Mouse (Mus musculus) midbrain, embryonic 10.5 days (tissue): Measurements from ENCODE around the gene Lpcat3. TPM values are rescaled to one million over a fixed set of nuclear protein-coding genes. Genes with fewer than 3 reads are reported as not detected.
"Not testable (repeated sequence)": the region's sequence is repeated elsewhere in the genome, so short reads cannot be mapped to it uniquely, and the experiment has no call there.

Source experiments
- DNase-seq: peaks from one replicate; pipeline ENCODE4 v3.0.0-alpha.2; 2017; ENCODE audit warnings: low spot score
- H3K27ac ChIP-seq: fragments of 300-500 bp; sonication (generic); replicated peaks from 2 replicates; pipeline ENCODE4 v1.5.1; 2016; ENCODE audit warnings: mild to moderate bottlenecking
- H3K27me3 ChIP-seq: fragments of 300-500 bp; sonication (generic); 2 replicates; pipeline ENCODE4 v1.6.1; 2016; ENCODE audit warnings: low read depth, mild to moderate bottlenecking; ENCODE audit not compliant: poor library complexity, severe bottlenecking
- H3K36me3 ChIP-seq: fragments of 300-500 bp; sonication (generic); 2 replicates; pipeline ENCODE4 v1.6.1; 2016; ENCODE audit warnings: mild to moderate bottlenecking, moderate library complexity
- H3K4me1 ChIP-seq: fragments of 300-500 bp; sonication (generic); 2 replicates; pipeline ENCODE4 v1.6.1; 2016
- H3K4me3 ChIP-seq: fragments of 300-500 bp; sonication (generic); 2 replicates; pipeline ENCODE4 v1.5.1; 2016; ENCODE audit warnings: mild to moderate bottlenecking, moderate library complexity
- H3K9me3 ChIP-seq: fragments of 300-500 bp; sonication (generic); replicated peaks from 2 replicates; pipeline ENCODE4 v1.6.1; 2016; ENCODE audit warnings: mild to moderate bottlenecking
- WGBS: fragments of 180-500 bp; shearing (Covaris S2); methylation state at CpG from one replicate; pipeline ENCODE4 v1.1.7; 2016; 5-methylcytosine and 5-hydroxymethylcytosine counted together
- polyA plus RNA-seq: library from polyadenylated mRNA; unstranded; fragments of >200 nt; fragmentation: Nextera tagmentation; extraction: Ambion mirVana; gene quantifications from 2 replicates; pipeline ENCODE4 v1.2.1, GENCODE M21; 2016

Gene Lpcat3
- polyA plus RNA-seq: 35.8 and 38.7 TPM in 2 replicates

DNA sequence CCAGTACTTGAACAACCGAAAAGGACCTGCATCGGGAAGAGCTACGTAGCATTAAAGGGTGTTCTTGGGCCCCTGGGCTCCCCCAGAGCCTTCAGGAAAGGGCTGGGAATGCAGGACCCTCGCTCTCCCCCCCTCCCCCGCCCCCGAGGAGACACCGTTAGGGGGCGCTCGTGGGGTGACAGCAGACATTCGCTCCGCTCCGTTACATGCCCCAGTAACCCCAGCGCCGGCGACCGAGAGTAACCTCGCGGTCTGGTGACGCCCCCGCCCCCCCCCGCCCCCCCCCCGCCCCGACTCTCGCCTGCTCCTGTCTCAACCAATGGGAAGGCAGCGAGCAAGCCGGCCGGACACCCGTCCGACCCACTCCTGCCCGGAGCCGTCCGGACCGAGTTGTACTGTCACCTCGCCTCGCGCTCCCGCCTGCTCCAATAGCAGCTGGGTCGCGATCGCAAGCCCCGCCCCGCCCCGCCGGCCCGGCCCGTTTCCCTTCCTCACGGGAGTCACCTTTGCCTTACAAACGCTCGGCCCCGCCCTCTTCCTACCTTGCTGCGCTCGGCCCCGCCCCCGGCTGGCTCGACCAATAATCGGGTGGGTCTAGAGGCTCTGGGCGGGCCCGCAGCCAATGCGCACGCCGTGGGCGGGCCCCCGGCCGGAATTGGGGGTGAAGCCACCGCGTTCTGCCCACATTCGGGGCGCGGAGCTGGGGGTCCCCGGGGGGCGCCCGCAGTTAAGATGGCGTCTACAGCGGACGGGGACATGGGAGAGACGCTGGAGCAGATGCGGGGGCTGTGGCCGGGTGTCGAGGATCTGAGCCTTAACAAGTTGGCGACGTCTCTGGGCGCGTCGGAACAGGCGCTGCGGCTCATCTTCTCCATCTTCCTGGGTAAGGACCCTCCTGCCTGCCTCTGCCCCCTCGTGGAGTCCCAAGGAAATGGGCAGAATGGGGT is at the start of gene Lpcat3:
Gene Lpcat3, plus strand, starts transcription at position 551 of the 947 bp plus-strand sequence.
- under 1% methylated on average over 82 of the region's 87 CpGs for WGBS
- Histone ChIP-seq H3K27me3 (no peaks in the 10 kb centered on the region), H3K4me1 (peaks cover 12% of the 10 kb centered on the region), H3K9me3 (no peaks in the 10 kb centered on the region), H3K4me3 (peak within 1 kb of the TSS; percentile 77), H3K27ac (peak within 1 kb of the TSS; percentile 88), H3K36me3 (no peaks in the 10 kb centered on the region)
- peak; percentile 99 for DNase-seq

DNA sequence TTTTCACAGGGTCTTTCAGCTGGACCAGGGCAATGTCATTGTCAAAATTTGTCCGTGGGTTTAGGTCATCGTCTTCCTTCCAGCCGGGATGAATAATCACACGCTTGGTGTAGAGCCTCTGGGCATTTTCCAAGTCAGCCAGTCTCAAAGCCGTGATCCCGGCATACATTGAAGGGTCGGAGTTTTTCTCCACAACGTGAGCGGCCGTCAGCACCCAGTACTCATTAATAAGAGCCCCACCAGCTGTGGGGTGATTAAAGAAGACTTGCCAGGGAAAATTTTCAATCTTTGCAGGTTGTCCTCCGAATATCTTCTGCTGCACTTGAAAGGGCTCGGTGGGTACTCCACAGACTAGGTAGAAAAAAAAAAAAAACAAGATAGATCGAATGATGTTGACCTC is 37.2 kb upstream of the Lpcat3 start:
- Histone ChIP-seq H3K9me3 (peaks cover 3% of the 10 kb centered on the region; the same call in 1 of the 2 replicates), H3K4me1 (no peaks in the 10 kb centered on the region), H3K36me3 (no peaks in the 10 kb centered on the region), H3K4me3 (no peak overlapping the region), H3K27ac (no peak overlapping the region), H3K27me3 (no peaks in the 10 kb centered on the region)
- DNase-seq: no peak
- 89% methylated on average over 13 of the region's 13 CpGs for WGBS

DNA sequence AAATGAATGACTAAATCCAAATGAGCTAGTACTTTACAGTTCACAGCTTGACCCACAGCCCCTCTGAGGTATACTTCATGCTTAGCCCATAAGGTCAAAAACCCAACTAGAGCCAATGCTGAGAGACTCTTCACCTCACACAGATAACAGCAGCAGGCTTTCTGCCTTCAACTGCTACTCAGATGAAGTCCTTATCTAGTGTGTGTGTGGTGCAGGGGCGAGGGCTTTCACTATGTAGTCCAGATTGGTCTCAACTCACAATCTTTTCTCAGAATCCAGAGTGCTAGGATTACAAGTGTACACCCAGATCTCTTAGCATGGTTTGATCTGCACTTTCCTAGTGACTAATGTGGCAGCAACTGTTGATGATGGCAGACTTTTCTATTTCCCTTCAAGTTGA is 36.6 kb upstream of the Lpcat3 start:
- H3K4me3 ChIP-seq, H3K4me1 ChIP-seq, H3K27ac ChIP-seq, DNase-seq, H3K9me3 ChIP-seq, H3K27me3 ChIP-seq, H3K36me3 ChIP-seq: not testable (repeated sequence)
- WGBS: 55% methylated on average over 1 of the region's 1 CpGs

DNA sequence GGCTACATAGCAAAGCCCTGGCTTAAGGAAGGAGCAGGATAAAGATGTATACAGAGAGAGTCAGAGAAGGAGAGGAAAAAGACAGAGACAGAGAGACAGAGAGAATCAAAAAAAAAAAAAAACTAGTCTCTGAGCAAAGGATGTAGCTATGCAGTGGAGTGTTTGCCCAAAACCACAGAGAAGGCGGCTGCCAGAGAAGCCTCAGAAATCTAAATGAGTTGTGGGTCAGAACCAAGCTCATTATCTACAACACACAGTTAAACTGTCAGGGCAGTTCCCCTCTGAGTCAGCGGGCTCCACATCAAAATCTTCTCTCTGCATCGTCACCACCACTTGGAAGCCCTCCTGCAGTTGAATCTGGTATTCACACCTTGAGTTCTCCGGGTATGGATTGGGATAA is 32.1 kb upstream of the Lpcat3 start:
- Histone ChIP-seq H3K9me3 (no peaks in the 10 kb centered on the region), H3K4me1 (no peaks in the 10 kb centered on the region), H3K27ac (no peak overlapping the region), H3K36me3 (no peaks in the 10 kb centered on the region), H3K4me3 (no peak overlapping the region), H3K27me3 (no peaks in the 10 kb centered on the region)
- WGBS: 76% methylated on average over 4 of the region's 4 CpGs
- DNase-seq: no peak

DNA sequence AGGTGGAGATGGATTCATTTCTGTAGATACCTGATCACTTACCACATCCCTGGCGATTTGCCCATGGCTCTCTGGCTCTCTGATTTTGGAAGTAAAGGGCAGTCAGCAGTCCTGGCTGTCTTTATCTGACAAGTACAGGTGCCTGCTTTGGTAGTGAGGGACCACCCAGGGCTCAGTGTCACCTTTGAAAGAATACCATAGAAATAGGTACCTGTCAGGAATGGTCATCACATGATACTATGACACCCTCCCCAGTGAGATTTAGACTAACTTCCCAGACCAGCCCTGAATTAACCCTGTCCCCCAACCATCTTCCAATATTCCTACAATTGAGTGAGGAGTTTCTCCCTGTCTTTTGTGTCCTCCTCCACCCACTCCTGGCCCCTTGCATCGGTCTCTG is 26.8 kb upstream of the Lpcat3 start, which contains the start of gene C1s2:
Gene C1s2, minus strand, starts transcription at position 101 of the 400 bp plus-strand sequence.
- H3K9me3 ChIP-seq, H3K4me1 ChIP-seq, H3K27ac ChIP-seq, H3K4me3 ChIP-seq, H3K36me3 ChIP-seq, DNase-seq, H3K27me3 ChIP-seq: not testable (repeated sequence)
- WGBS: 78% methylated on average over 2 of the region's 2 CpGs

DNA sequence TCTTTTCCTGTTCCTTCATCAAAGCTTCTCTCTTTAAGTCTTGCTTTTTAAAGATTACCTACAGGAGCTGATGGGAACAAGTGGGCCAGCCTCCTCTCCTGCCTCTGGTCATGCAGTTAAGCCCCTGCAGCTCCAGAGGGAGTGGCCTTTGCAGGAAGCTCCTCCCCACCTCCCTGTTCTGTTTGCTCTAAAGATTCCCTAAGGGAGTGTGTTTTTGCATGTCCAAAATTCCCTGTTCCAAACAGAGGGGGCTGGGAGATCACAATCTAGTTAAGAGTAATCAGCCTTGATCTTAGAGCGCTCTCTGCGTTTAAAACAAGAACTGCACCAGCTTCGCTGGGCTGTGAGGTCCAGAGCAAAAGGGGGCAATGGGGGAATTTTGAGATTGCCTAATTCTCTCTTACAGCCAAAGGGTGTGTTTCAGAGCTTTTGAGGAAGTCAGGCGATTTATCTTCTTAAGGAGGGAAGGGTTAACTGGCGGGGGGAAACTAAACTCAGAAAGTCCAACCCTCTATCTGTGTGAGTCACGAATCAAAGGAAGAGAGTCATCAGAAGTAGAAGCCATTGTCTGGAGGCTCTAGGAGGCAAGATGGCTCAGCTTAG is 25.9 kb upstream of the Lpcat3 start:
- WGBS: 50% methylated on average over 6 of the region's 6 CpGs
- not testable (repeated sequence) for H3K4me1 ChIP-seq, H3K27me3 ChIP-seq, H3K9me3 ChIP-seq, DNase-seq, H3K4me3 ChIP-seq, H3K27ac ChIP-seq, H3K36me3 ChIP-seq

DNA sequence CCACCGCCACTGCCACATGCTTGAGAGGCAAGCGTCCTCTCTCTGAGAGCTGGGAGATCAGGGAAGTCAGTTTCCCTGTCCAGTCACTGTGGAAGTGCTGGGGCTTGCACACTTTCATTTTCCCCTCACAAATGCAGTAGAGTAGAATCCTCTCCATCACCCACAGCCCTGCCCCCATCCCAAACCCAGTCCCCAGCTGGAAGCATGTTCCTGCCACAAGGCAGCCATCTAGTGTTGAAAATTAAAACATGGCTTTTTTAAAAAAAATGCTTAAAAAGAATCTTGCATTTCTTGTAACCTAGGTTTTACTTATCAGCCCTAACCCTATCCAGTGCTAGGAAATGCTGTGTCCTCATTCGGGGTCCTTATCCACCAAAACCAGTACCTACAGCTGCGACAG is 22.8 kb upstream of the Lpcat3 start:
- Histone ChIP-seq H3K4me3 (no peak overlapping the region), H3K27me3 (no peaks in the 10 kb centered on the region), H3K4me1 (no peaks in the 10 kb centered on the region), H3K27ac (no peak overlapping the region), H3K36me3 (no peaks in the 10 kb centered on the region), H3K9me3 (no peaks in the 10 kb centered on the region)
- DNase-seq: no peak
- WGBS: 86% methylated on average over 4 of the region's 4 CpGs

DNA sequence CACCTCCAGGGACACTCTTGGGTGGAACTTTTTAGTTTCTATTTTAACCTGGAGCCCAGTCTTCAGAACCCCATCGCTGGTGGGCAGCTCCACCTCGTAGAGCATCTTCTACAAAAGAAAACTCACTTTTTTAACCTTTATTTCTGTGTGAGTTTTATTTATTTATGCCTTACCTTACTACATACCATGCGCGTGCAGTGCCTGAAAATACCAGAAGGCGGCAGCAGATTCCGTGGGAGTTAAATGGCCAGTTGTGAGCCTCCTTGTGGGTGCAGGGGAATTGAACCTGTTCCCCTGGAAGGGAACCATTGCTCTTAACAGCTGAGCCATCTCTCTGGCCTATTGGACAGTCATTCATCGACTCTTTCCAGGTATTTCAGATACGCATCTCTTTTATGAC is 21.8 kb upstream of the Lpcat3 start:
- no peaks in the 10 kb centered on the region for H3K4me1 ChIP-seq
- H3K27me3 ChIP-seq: no peaks in the 10 kb centered on the region
- 38% methylated on average over 8 of the region's 8 CpGs for WGBS
- no peak overlapping the region for H3K4me3 ChIP-seq
- peak; percentile 48 for DNase-seq
- H3K36me3 ChIP-seq: no peaks in the 10 kb centered on the region
- no peaks in the 10 kb centered on the region for H3K9me3 ChIP-seq
- no peak overlapping the region for H3K27ac ChIP-seq

DNA sequence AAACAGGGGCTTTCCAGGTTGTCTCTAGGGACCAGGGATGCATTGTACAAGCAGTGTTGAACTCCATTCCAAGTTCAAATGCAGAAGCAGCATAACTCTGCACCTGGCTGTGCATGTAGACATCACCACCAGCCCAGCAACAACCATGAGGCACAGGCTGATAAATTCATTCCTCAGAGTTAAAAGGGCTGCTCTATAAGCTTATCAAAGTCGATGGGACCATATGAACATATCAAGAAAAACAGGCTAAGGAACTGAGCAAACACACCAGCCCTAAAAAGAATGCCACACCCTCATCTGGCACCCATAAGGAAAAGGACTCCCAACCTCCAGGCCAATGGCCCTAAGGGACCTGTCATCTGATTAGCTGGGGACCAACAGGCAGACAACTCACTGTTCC is 16.4 kb upstream of the Lpcat3 start:
- no peak overlapping the region for H3K4me3 ChIP-seq
- no peaks in the 10 kb centered on the region for H3K4me1 ChIP-seq
- WGBS: 67% methylated on average over 1 of the region's 1 CpGs
- no peaks in the 10 kb centered on the region for H3K36me3 ChIP-seq
- no peak overlapping the region for H3K27ac ChIP-seq
- no peak for DNase-seq
- H3K9me3 ChIP-seq: no peaks in the 10 kb centered on the region
- no peaks in the 10 kb centered on the region for H3K27me3 ChIP-seq

DNA sequence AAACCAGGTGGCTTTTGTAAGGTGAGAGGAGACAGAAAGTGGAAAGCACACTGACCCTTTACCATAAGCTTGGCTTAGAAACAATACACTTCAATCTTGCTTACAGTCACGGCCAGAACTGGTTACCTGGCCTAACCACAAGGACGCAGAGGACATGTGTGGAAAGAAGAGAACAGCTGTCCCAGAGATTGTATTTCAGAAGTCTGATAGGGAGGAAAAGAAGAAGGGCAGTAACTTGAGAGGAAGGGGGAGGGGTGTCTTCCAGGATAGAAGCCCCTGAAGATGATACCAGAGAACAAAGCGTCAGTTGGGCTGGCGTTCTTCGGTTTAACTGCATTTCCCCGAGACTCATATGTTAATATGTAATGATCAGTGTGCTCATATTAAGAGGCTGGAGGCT is 6.9 kb upstream of the Lpcat3 start:
- Histone ChIP-seq H3K4me3 (no peak overlapping the region), H3K4me1 (no peaks in the 10 kb centered on the region), H3K36me3 (no peaks in the 10 kb centered on the region), H3K9me3 (peaks cover 10% of the 10 kb centered on the region; the same call in 1 of the 2 replicates), H3K27me3 (no peaks in the 10 kb centered on the region), H3K27ac (no peak overlapping the region)
- 79% methylated on average over 6 of the region's 6 CpGs for WGBS
- no peak for DNase-seq

DNA sequence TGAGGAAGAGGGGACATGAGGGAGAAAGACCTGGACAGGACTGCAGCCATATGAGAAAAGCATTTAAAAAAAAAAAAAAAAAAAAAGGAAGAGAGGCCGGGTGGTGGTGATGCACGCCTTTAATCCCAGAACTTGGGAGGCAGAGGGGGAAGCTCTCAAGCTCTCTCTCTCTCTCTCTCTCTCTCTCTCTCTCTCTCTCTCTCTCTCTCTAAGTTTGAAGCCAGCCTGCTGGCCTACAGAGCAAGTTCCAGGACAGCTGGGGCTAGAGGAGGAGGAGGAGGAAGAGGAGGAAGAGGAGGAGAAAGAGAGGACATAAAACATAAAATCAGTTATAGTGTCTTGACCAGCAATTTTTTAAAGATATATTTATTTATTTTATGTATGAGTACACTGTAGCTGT is 4.8 kb upstream of the Lpcat3 start:
- no peaks in the 10 kb centered on the region for H3K27me3 ChIP-seq
- 54% methylated on average over 2 of the region's 2 CpGs for WGBS
- peaks cover 7% of the 10 kb centered on the region; the same call in 1 of the 2 replicates for H3K9me3 ChIP-seq

DNA sequence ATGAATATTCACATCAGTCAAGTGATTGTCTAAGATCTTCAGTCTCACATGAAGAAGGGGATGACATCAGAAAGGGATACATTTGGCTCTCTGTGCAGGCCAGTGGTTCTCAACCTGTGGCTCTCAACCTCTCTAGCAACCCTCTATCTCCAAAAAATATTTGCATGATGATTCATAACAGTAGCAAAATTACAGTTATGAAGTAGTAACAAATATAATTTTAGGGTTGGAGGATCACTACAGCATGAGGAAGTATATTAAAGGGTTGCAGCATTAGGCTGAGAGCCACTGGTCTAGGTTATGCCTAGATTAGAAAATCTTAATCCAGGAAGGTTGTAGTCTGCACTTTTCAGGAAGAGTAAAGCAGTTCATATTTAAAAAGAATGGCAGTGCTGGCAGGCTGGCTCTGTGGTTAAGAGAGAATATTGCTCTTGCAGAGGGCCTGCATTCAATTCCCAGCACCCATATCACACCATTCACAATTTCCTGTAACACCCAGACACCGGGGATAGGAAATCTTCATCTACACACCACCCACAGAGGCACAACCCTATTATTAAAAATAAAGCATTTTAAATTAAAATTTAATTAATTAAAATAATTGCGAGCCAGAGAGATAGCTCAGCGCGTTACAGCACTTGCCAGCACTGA is 1.5 kb upstream of the Lpcat3 start:
- H3K36me3 ChIP-seq: no peaks in the 10 kb centered on the region
- no peaks in the 10 kb centered on the region for H3K9me3 ChIP-seq
- no peak overlapping the region for H3K27ac ChIP-seq
- H3K4me3 ChIP-seq: no peak overlapping the region
- no peak for DNase-seq
- 96% methylated on average over 4 of the region's 4 CpGs for WGBS
- peaks cover 12% of the 10 kb centered on the region for H3K4me1 ChIP-seq
- H3K27me3 ChIP-seq: no peaks in the 10 kb centered on the region

More for the DNA sequence above, 4.8 kb upstream of the Lpcat3 start:
- no peaks in the 10 kb centered on the region for H3K36me3 ChIP-seq
- H3K4me3 ChIP-seq: no peak overlapping the region
- peaks cover 5% of the 10 kb centered on the region; the same call in 1 of the 2 replicates for H3K4me1 ChIP-seq
- H3K27ac ChIP-seq: no peak overlapping the region
- no peak for DNase-seq
